Mouse (Mus musculus) adrenal gland, adult 8-10 months (tissue): ENCODE data around the gene Mgat5. TPM values are rescaled to one million over a fixed set of nuclear protein-coding genes. Genes with fewer than 3 reads are reported as not detected.

Experiments
- DNase-seq: peaks from one replicate; pipeline ENCODE4 v3.0.0; 2022
- total RNA-seq, 4 experiments: library from RNA; stranded (reverse); gene quantifications; 2 replicates each; pipeline ENCODE4 v1.2.4; 2022

Gene Mgat5
- total RNA-seq, 4 experiments from 2014 or later: 14.5 to 21.1 (median 18.5) TPM

DNA sequence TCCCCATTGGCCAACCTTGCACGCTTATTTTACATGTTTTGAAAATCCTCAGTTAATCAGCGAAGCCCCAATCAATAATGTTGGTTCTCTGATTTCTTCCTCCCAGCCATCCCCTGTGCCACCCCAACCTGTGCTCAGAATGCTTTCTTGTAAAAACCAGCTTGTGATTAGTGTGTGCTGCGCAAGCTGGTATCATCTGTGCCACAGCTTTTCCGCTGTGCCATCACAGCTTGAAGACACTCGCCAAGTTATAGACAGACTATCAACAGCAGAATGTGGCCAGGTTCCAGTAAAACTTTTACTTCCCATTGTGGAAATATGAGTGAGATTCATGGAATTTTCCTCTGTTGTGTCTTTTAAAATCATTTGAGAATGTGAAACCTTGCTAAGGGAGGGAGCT lies 190.9 kb downstream of the Mgat5 start:
- no peak for DNase-seq

DNA sequence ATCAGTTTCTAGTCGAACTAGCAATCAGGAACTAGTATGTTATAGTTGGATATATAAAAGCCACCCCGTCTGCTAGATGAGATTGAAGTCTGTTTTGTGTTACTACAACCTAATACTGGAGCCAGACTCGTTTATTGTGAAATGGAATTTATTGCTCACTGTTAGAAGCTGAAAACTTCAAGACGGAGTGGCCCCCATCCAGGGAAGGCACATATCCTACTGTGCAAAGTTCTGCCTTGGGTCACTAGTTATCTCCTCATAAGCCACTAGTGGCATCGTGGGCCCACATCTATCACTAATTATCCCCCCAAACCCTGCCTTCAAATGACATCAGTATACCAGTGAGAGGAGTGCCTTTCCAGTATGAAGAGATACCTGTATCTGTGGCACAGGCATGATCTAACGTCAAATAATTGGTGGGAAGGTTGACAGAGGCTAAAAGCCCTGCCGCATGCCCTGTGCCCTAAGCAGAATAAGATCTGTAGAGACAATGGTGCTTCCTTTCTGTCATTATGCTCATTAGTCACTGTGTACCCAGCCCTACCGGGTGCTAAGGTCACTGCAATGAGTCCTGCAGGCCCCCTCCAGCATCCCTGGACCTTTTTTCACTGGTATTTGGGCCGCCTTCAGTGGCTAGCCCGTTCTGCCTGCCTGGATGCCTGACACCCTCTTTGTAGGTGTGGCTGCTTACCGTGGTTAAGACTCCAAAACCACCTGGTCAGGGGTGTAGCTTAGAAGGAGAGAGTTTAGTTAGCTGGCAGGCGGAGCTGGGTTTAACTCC lies 191.9 kb downstream of the Mgat5 start:
- DNase-seq: no peak

DNA sequence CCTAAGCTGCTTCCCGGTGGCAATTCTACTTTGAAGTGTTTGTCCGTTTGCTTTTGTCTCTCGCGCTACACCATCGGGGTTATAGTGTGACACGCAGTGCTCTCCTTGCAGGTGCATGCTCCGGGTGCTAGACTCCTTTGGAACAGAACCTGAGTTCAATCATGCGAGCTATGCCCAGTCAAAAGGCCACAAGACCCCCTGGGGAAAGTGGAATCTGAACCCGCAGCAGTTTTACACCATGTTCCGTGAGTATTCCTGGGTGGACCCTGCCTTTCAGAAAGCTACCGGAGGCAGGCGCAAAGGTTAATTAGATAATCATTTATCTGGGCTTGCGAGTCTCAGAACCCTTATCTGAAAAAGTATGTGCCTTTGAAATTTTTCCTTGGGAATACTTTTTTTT lies 192.6 kb downstream of the Mgat5 start:
- no peak for DNase-seq

DNA sequence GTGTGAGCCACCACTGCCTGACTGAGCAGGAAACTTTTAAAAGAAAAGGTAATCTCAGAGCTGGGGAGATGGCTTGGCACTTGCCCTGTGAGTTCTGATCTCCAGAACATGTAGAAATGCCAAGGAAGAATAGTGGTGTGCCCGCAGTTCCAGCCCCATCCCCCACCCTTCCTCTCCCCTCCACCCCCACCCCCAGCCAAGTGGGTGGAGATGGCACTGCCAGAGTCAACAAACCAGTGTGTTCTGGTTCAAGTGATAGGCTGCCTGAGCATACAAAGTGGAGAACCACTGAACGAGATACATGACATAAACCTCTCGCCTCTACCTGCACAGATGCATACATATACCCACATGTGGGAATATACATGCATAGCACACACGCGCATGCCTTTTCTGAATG lies 193.4 kb downstream of the Mgat5 start:
- no peak for DNase-seq

DNA sequence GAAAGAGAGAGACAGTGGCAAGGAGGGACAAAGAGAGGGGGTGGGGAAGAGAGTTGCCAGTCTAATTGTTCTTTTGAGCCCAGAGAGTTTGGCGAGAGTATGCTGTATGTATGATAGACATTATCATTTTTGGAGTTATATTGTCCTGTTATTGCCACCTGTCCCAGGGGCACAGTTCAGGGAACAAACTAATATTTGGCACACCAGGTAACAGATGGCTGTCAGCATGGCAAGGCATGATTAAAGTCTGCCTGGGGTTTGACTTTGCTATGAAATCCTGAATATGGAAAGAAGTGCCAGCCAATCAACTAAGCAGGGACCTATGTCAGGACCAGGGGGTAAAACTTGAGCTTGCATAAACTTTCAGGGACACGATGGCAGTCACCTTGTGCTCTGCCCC lies 195.4 kb downstream of the Mgat5 start:
- DNase-seq: no peak

DNA sequence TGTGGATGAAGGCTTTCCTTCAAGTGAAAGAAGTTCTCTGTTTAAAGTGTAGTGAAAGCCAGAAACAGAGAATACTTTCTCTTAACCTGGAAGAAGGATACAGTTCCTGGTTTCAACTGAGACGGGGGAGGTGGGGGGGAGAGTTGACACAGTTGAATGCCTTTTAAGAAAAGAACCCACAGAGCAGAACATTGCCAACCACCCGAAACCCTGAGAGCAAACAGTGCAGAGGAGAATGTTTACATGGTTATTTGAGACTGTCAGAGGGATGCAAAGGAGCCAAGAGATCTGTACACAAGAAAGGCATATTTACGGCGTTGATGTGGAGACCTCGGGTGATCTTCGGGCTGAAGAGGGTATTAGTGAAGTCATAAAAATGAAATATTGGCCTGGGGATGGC lies 195.9 kb downstream of the Mgat5 start:
- no peak for DNase-seq

DNA sequence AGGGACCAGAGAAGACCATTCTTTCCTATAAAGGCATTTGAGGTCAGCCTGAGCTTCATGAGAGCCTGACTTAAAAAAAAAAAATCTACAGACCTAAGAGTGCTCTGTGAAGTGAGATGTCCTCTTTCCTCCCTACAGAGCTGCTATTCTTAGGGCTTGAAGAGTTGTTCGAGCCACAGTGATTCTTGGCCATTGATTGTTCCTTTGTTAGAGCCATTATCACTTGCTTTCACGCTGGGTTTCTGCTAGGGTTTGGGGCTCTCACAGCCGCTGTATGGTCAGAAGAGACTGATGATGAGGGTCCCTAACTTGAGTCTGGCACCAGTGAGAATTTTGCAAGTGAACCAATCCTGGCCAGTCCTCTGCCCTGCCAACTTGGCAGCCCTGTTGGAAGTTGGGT lies 199.8 kb downstream of the Mgat5 start:
- no peak for DNase-seq

DNA sequence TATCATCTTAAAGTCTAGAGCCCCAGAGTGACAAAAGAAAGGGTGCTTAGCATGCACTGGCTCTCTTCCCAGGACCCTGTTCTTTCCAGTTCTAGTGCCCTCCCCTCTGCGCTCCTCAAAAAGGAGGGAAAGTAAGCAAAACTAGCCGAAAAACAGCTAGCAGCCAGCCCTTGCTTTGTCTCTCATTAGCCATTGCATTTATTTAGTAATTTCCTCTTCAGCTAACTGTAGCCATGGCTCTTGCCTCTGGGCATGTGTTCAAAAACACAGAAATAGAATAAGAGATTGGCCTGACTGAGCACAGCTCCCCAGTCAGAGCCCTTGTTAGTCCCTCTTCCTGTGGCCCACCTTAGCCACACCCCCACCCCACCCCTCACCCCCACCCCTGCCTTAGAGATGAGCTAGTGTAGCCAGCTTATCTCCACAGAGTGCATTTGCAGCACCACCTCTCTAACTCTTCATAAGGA lies 204.2 kb downstream of the Mgat5 start:
- no peak for DNase-seq

DNA sequence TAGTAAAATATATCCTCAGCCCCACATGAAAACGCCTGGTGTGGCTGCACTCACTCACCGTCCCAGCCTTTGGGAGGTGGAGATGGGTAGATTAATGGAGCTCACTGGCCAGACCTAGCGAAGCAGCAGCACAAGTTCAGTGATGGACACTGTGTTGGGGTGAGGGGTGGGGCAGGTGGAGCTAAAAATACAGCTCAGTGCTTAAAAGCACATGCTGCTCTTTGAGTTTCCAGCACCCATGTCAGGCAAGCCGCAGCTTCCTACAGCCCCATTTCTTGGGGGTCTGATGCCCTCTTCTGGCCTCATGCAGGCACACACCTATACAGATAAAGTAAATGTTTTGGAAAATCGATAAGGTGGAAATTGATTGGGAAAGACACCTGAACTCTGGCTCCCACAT lies 204.7 kb downstream of the Mgat5 start:
- DNase-seq: no peak

DNA sequence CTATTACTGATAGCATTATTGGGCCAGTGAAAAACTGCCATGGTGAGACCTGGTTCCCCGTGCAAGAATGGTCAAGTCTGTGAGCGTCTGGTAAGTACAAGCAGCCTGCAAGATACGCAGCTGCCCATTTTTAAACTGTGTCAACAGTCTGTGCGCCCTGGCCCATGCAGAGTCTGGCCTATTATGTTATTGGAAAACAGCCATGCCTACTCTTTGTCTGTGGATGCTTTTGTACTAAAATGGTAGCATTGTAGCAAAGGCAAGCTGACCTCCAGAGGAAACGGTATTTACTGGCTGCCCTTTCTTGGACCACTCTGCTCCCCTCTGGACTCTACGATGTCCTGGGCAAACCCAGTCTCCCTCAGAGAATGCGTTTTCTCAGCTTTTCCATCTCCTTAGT lies 209.7 kb downstream of the Mgat5 start:
- no peak for DNase-seq

DNA sequence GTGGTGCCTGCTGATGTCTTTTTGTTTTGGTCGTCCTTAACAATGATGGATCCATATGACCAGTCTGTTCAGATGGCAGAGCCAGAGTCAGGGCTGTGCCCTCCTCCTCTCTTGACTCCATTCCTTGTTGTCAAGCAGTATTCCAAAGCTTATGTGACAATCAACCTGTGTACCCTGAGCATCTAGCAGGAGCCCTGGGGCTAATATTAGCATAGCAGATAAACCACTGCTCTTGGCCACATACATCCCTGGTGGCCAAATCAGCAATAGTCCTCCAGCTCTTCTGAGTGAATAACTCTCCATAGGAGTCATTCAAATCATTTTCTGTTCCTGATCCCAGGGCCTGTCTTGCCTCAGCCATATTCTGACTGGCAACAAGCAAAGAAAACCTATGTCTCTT lies 211.1 kb downstream of the Mgat5 start:
- no peak for DNase-seq

DNA sequence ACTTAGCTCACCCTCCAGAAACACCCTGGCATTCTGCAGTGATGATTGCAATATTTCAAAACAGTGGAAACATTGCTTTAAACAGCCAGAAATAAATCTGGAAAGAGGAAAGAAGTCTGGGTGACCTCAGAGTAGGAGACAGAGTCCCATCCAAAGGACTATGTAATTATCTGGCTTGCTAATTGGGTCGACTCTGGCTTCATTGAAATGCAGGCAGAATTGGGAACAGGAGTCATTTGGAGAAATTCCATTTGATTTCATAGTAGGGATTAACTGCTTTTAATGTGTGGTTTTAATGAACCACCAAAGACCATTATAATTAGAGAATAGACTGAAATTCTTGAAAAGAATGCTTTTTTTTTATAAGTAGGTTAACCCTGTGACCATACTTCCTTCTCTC lies 212.2 kb downstream of the Mgat5 start:
- DNase-seq: no peak

DNA sequence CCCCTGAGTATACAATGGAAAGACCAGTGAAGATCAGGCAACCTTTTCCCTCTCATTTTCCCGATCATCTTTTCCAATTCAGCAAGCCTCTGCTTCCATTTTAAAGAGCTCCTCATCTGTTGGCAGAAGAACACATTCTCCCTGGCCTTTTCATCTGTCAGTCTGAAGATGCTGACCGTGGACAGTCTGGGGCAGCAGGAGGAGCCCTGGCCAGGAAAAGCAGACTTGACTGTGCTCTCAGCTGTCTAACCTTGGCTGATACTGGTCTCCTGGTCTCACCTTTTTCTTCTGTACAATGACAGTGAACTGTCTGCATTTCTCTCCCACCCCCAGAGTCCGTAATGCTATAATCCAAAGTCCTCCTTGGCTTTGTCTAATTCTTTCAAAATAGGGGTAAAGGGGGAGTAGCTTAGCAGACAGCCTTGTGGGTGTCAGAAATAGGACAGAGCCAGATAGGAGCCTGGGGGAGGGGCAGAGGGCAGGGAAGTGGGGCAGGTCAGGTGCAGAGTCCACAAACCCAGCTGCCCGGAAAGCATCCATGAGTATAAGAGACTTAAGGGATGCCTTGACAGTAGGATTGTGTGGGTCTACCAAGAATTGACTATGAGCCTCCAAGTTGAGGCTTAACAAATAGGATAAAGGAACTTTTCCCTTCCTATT lies 214.2 kb downstream of the Mgat5 start:
- no peak for DNase-seq

DNA sequence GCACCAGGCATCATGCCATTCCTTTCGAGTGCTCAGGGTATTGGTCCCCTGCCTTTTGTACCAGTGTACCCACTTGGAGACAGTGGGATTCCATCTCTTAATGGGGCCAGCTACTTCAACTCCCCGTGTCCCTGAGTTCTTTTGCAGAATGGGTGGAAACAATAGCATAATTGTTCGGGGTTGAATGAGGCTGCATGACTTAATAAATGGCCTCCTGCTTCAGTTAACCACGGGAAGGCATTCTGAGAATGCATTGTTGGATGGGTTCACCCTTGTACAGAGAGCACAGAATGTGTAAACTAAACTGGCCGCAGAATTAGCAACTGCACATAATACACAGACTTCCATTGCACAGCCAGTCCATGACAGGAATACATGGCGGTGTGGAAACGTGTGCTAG lies 214.8 kb downstream of the Mgat5 start:
- DNase-seq: no peak

DNA sequence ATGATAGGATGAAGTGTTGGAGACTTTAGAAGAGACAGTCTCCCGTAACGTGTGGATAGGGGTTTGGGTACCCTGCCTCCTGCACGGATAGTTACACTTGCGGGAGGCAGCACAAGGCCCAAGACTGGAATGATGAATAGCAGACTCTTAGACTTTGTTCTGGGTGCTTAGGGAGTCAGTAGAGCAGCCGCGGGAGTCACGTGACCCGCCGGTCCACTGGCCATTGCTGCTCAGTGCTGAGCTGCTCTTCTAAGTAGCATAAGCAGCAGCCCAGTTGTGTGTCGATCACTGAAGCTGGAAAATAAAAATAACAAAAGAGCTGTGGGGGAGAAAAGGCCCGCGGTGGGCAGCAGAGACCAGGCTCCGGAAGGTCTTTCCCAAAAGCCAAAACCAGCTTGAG lies 215.6 kb downstream of the Mgat5 start:
- no peak for DNase-seq

DNA sequence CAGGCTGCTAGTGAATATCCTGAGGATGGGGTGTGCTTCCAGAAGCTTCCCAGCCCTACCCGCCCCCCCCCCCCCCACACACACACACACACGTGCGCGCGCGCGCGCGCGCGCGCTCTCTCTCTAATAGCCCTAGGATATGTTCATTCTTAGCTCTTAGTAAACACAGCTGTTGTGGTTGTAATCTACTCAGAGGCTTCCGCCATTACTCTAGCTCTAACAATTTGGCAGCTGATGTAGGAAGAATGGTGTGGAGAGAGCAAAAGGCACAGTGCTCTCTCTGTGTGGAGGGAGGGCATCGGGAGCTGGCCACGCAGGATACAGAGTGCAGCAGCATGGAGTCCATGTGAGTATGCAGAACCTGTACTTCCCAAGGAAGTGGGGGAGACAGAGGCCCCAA lies 216.0 kb downstream of the Mgat5 start:
- no peak for DNase-seq

DNA sequence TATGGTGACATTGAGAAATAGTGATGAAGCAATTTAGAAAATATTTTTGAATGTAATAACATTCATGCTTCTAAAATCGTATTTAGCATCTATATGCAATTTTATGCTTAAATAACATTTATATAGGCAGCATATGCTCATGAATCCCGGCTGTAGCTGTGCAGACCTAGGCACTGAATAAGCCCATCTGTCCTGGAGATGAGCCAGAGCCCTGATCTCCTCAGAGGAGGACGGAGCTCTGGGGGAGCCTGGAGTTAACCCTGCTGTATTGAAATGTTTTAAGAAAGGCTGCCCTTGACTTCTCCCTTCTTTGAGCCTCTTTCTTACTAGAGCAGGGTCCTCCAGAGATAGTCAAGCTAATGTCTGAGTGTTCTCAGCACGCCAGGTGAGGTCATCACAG lies 217.8 kb downstream of the Mgat5 start:
- no peak for DNase-seq

DNA sequence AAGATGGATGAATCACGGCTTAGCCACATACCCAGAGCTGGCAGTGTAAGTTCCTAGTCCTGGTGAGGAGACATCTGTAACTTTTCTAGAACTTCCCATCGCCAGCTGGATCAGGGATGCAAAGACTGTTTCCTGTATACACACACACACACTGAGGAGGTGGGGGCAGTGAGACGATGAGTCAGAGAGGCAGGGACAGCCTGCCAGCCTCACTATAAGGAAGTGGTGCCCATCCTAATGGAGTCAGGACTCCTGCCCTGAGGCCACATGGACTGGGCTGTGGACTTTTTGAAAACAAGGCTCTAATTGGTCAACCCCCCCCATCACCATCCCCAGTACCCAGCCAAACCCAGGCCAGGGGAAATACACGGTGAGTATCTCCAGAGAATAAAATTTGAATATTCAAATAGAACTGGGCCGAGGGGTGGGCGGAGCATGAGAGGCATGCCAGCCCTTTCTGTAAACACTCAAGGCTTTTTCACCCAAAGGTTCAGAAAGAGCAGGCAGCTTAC lies 220.3 kb downstream of the Mgat5 start:
- no peak for DNase-seq

DNA sequence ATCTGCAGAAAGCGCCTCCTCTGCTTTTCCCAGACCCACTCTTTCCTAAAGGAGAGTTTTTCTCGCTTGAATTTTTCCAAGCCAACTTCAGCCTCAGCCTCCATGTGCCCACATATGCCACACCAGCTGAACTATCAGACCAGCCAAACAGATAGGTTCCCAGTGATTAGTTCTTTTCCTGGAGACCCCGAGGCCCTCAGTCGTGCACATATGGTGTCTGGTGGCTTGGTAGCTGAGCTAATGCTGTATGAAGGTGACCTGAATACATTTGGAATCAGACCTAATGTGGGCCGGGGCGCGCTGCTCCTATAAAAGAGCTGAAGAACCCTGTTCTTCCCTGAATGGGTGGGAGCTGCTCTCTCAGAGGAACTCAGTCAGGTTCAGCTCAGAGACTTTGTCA lies 225.5 kb downstream of the Mgat5 start:
- DNase-seq: no peak

DNA sequence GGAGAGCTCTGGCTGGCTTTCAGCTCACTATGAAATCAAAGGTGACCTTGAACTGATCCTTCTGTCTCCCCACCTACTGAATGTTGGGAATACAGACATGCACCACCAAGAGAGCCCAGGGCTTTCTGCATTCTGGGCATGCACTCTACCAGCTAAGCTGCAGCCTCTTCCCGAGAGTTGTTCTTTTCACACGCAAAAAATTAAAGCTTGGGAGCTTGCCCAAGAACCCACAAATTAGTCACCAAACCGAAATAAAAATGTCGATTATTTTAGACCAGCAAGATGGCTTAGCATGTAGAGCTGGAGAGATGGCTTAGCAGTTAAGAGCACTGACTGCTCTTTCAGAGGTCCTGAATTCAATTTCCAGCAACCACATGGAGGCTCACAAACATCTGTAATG lies 230.0 kb downstream of the Mgat5 start:
- no peak for DNase-seq

DNA sequence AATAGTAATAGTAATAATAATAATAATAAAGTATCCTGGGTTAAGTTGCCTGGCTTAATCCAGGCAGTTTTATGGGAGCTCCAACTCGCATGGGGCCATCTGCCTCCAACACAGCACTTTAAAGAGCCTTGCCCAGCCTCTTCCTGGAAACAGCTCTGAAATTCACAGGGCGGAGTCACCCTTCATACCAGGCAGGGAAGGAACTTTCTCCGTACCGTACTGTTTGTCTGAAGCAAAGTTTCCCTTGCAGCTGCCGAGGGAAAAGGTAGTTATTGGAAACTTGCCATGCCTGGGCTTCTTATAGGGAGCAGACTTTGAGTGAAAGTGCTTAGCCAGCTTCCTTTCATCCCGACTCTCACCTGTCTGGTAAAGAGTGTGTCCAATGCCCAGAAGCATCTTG lies 232.3 kb downstream of the Mgat5 start:
- DNase-seq: no peak

DNA sequence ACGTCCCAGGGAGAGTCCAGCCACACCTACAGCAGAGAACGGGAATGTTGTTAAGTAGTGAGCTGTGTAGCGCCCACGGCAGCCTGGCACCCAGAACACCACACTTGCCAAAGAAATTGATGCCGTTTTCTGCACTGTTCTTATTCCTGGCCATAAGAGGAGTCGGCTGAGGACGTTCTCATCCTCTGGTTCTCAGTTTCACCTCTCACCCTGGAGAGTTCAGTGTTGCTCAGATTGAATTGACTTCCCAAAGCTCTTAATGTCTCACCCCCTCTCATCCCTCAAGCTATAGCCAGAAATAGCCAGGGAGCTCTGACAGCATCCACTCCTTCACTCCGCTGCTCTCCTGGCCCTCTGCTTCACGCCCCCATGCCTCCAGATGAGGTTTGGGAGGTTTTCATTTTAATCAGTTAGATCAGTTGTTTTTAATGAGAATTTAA lies 234.7 kb downstream of the Mgat5 start:
- DNase-seq: no peak

DNA sequence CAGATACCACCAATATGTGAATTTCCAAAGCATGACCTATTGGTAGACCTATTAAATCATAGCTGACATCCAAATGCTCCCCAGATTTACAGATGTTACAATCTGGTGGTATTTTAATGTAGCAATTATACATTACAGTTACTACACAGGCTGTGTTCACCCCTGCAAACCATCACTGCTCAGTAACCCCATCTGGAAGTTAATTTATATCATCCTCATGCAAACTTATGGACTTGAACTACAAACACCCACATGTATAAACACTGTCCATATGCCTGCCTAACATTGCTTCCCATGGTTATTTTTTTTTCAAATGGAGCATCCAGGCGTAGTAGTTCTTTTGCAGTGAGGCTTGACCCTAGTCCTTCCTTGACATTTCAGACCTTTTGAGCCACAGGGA lies 236.2 kb downstream of the Mgat5 start:
- DNase-seq: no peak

DNA sequence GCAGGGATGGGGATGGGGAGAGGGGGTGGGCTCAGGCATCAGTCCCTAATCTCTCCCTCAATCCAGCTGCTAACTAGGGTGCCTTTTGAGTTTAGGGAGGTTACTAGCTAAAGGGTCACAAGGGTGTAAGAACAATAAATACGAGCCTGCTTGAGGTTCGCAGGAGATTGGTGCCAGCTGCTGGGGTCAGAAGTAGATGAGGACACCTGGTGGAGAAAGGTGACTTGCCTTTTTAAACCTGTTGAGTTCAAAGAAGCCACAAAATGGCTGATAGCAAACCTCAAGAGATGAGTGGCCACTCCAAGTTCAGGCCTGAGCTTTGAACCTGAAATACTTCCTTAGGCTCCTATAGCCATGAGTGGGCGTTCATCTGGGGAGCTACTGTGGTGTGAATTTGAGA lies 236.9 kb downstream of the Mgat5 start:
- DNase-seq: no peak
